Mouse (Mus musculus) urinary bladder, adult 2 months (tissue): ENCODE data around the gene Cdk2ap2. TPM values are rescaled to one million over a fixed set of nuclear protein-coding genes. Genes with fewer than 3 reads are reported as not detected.

Source experiments
- DNase-seq: peaks from one replicate; pipeline ENCODE4 v3.0.0; 2022; ENCODE audit warnings: low spot score
- polyA plus RNA-seq: library from polyadenylated mRNA; depleted of rRNA; stranded (reverse); fragments of >200 nt; gene quantifications from 2 replicates; pipeline ENCODE4 v1.2.3, GENCODE M21; 2012

Gene Cdk2ap2
- polyA plus RNA-seq, 1 experiment, result 89.6 TPM

DNA sequence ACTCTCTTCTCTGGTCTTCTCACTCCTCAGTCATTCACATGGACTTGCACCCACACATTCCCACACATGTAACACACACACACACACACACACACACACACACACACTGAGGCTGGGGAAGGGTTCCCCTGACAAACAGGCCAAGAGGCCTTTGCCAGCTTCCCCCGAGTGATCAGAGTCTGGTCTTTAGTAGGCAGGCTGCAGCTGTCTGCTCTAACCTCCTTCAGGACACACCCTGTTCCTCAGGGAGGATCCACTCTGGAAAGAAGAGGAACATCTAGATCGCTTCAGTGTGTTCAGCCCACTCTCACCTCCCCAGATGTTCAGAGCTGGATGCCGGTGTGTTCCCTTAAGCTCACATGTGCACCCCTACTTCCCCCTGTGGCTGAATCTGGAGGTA is 2.6 kb upstream of the Cdk2ap2 start:
- DNase-seq, result no peak

DNA sequence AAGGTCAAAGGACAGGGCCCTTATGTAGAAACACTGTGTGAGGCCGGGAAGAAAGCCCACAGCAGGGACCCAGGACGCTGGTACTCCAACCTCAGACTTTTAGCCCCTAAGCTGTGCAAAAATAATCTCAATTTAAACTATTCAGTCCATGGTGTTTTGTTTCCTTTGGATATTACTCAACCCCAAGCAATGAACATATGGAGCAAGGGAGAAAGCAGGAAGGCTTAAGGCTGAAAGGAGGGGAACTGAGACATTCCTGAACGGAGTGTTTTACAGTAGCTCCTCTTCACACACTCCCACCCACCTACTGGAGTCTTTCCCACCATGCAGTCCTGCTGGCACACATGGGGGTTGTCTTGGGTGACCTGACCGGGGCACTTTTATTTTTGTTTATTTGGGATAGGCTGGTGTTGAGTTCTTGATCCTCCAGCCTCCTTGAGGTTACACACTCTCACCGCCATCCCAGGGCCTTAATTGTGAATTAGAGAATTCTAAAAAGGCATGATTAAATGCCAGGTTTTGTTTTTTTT is 2.1 kb upstream of the Cdk2ap2 start:
- DNase-seq, result no peak

DNA sequence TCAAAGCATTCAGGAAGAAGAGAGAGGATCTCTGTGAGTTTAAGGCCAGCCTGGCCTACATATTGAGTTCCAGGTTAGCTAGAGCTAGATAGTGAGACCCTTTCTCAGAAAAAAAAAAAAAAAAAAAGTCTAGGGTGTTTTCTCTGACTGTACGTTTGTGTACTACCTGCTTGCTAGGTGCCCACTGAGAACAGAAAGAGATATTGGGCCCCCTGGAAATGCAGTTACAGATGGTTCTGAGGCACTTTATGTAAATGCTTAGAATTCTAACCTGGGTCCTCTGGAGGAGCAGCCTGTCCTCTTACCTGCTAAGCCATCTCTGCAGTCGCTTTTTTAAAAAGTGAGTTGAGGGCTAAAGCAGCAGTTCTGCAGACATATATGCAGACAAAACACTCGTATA is 1.2 kb upstream of the Cdk2ap2 start:
- DNase-seq, result no peak

DNA sequence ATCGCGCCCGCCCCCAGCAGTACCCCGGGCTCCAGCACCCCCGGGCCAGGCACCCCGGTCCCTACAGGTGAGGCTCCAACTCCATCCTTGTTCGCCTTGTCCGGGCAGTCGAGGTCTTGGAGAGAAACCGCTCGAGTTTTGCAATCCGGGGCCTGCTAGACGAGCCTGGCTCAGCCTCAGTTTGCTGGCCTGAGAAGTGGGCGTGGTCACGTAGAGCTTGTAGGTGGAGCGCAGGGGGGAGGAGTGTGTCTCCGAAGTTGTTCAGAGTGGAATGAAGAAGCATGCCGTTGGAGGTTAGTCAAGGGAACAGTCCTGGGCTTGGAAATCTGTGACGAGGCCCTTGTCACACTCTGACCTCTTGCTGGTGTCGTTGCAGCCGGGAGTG is 451 bp downstream of the Cdk2ap2 start:
- DNase-seq, result no peak

DNA sequence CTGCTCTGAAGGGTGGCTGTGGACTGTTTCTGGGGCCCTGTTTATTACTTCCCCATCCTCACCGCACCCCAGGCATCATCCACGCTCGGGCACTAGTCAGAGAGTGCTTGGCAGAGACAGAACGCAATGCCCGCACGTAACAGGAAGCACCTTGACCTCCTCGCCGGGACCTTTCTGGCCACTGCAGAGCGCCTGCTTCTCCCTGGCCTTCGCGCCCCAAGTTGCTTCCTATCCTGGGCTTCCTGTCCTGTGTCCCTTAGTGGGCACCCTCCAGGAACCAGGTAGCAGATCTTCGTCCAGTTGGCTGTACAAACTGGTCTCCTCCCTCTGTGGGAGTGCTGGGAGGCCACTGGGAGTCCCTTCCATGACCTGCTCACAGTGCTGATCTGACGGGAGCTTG is 1.4 kb downstream of the Cdk2ap2 start:
- DNase-seq, result no peak

DNA sequence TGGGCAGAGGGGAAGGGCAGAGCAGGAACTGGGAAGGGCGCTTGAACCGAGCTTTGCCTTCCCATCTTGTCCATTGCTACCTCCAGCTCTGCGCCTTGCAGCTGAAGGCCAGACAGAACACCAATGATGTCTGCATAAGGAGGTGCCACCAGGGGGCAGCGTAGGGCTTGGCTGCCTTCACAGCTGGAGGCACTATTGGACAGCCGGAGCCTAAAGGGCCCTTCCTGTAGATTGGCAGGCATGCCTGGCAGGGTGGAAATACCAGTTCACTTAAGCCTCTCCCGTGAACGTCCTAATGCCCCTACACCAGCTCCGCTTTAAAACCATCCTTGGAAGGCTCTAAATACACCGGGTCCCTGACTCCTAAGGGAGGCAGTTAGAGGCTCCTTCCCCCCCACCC is 2.1 kb downstream of the Cdk2ap2 start:
- peak; percentile 85 for DNase-seq

DNA sequence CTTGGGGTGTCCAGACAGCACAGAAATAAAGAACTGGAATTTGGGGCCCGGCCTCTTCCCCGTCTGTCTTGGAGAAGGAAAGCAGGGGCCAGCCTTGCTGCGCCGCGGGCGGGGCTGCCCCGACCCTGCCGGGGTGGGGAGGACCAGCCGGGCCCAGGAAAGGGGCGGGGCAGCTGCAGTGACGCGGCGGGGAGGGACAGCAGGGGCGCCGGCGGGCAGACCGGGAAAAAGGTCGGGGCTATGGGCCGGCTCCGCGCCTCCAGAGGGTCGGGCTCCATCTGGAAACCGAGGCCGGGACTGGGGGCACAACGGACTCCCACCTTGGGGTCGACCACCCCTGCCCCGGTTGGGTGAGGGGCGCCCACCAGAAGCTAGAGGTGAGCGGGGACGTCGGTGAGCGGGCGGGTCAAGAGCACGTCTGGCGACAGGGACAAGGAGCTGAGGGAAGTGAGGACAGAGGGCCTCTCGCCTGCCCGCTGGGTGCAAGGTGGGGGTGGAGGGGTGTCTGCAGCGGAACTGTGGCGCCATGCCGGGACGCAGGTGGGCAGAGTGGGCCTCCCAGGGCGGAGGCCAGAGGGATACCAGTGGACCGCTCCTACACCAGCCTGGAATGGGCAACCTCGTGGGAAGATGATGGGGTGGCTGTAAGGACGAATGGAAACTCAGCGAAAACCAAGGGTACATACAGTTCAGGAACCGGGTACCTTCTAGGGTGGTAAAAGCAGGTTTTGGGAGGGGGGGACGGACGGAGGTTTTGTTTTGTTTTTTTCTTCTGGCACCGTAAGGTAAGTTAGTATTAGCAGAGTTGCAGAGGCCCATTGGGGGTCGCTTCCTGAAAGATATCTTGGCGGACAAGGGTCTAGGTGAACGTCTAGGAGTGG is 3.1 kb downstream of the Cdk2ap2 start, which contains the start of gene Pitpnm1:
Pitpnm1 (plus strand) TSS at position 162 of the 881 bp plus-strand sequence.
- peak; percentile 75 for DNase-seq

DNA sequence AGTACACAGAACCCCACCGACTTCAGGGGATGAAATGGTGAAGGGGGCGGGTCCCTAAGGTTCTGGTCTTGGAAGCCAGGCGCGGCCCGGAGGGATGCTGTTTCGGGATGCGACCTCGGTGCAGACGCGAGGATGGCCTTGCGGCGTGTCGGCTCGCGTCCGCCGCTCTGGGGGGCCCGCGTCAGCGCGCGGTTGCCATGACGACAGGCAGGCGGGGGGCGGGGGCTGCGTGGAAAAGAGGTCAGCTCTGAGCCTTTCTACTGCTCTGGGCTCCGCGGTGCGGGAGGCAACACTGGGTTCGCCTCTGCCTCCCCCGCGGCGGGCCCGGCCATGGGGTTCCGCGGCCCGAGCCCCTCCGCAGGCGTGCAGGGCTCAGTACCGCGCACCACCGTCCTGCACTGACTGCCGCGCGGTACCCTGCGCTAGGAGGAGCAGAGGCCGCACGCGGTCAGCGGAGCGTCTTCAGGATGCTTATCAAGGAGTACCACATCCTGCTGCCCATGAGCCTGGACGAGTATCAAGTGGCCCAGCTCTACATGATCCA is 3.8 kb downstream of the Cdk2ap2 start:
- no peak for DNase-seq

DNA sequence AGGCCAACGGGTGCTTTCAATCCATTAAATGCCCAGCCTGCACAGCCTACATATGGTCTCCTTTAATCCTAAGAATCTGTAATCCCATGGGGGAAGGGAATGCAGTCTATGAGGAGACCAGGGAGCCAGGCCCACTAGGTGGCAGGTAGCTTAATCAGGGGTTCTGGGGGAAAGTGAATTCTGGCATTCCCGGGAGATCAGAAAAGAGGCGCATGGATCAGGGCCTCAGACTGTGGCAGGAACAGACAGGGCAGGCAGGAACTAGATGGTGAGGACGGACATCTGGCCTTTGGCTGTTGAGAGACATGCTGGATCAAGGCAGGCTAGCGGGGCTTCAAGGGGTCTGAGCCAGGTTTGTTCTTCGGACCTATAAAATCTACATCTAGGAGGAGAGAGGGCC is 4.5 kb downstream of the Cdk2ap2 start:
- DNase-seq, result no peak

DNA sequence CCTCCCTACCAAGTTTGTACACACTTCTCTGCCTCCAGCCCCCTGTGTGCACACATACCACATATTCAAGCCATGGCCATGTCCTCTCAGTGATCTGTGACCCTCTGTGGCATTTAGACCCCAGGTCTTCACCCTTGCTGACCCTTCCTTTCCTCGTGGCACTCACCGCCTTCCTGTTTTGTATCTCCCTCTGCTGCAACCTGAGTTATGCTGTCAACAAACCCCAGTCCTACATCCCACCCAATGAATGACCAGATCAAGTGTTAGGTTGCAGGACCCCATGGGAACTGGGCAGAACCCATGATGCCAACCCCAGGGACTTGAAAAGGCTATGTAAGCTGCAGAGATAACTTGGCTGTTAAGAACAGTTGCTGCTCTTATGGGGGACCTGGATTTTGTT is 5.1 kb downstream of the Cdk2ap2 start:
- DNase-seq, result no peak

DNA sequence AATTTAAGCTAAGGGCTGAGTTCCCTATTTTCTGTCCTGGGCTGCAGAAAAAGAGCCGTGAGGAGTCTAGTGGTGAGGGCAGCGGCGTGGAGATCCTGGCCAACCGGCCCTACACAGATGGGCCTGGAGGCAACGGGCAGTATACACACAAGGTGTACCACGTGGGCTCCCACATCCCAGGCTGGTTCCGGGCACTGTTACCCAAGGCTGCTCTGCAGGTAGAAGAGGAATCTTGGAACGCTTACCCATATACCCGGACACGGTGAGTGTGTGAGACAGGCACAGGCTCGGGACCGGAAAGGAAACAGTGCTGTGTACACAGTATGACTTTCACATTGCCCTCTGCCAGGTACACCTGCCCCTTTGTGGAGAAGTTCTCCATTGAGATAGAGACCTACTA is 5.6 kb downstream of the Cdk2ap2 start:
- DNase-seq, result no peak

DNA sequence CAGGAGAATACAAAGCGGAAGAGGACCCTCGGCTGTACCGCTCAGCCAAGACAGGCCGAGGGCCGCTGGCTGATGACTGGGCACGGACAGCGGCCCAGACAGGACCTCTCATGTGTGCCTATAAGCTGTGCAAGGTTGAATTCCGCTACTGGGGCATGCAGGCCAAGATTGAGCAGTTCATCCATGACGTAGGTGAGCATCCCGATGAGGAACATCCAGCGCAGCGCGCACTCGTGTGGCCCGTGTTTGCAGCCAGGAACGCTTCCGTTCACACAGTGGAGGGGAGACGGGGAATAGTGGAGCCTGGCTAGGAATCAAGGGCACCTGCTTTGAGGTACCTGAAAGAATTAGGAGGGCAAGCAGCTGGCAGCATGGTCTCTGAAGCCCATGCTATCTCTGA is 6.3 kb downstream of the Cdk2ap2 start:
- no peak for DNase-seq

DNA sequence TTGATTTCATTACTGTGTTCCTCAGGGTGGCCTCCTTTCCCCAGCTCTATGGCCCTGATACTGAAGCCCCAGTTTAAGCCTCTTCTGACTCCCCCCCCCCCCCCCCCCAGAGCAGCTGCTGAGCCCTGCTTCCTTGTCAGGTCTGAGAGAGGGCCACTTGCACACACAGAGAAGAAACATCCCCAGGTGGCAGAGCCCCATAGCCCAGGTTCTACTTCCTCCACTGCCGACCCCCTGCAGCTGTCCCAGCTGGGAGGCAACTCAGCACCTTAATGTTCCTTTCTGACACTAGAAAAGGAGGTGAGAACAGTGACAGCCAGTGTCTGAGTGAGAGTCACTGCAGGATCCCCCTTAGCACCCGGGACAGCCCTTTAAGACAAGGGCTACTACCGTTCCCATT is 6.8 kb downstream of the Cdk2ap2 start:
- no peak for DNase-seq

DNA sequence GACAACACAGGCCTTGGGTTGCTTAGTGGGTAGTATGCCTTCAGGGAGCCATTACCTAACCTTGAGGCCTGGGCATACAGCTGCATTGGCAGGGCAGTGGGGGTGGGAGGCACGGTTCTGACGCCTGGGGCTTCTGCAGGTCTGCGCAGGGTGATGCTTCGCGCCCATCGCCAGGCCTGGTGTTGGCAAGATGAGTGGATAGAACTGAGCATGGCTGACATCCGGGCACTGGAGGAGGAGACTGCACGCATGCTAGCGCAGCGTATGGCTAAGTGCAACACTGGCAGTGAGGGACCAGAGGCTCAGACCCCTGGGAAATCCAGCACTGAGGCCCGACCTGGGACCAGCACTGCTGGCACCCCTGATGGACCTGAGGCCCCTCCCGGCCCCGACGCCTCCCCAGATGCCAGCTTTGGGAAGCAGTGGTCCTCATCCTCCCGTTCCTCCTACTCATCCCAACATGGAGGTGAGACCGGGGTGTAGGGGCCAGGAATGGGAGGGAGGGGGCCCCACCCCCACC is 7.8 kb downstream of the Cdk2ap2 start:
- no peak for DNase-seq

DNA sequence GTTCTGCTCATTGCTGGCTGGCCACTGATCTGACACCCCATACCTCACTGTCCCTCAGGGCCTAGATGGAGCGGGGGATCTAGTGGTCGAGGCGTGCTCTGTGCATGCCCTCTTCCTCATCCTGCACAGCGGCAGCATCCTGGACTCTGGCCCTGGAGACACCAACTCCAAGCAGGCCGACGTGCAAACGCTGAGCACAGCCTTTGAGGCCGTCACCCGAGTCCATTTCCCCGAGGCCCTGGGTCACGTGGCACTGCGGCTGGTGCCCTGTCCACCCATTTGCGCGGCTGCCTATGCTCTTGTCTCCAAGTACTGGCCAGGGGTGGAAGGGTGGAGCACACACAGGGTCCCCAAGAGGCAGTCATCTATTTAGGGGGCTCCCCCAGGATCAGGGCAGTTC is 9.7 kb downstream of the Cdk2ap2 start:
- DNase-seq, result no peak

DNA sequence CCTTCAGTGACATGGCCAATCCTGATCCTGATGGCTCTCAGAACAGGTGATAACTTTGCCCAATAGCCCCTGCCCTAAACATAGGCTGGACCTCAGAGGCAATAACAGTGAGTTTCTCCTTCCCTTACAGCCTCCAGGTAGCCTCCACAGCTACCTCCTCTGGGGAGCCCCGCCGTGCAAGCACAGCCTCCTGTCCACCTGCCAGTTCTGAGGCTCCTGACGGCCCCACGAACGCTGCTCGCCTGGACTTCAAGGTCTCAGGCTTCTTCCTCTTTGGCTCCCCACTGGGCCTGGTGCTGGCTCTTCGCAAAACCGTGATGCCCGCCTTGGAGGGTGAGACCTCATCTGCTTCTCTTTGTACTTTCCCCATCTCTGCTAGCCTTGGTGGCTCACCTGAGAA is 11.6 kb downstream of the Cdk2ap2 start:
- no peak for DNase-seq

DNA sequence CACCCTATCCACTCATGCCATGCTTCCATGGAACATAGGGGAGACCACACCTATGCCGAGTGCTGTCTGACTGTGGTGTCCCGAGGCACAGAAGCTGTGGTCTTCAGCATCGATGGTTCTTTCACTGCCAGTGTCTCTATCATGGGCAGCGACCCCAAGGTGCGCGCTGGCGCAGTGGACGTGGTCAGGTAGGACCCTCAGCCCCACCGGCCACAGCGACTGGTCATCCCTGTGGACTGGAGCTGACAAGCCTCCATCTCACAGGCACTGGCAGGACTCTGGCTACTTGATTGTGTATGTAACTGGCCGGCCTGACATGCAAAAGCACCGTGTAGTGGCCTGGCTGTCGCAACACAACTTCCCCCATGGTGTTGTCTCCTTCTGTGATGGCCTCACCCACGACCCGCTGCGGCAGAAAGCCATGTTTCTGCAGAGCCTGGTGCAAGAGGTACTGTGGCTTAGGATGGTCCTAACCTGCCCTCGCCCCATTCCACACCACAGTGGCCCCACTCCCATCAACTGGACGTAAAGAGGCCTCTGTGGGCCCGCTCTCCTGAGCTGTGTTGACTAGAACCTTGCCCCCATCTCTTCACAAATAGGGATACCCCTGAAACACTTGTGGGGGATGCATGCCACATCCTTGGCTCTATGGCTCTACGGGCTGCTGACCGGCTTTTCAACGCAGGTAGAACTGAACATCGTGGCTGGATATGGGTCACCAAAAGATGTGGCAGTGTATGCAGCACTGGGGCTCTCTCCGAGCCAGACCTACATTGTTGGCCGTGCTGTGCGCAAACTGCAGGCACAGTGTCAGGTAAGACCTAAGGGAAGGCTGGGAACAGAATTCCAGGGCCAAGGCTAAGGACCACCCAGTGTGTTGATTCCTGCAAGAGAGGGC is 15.3 kb downstream of the Cdk2ap2 start:
- DNase-seq, result no peak

DNA sequence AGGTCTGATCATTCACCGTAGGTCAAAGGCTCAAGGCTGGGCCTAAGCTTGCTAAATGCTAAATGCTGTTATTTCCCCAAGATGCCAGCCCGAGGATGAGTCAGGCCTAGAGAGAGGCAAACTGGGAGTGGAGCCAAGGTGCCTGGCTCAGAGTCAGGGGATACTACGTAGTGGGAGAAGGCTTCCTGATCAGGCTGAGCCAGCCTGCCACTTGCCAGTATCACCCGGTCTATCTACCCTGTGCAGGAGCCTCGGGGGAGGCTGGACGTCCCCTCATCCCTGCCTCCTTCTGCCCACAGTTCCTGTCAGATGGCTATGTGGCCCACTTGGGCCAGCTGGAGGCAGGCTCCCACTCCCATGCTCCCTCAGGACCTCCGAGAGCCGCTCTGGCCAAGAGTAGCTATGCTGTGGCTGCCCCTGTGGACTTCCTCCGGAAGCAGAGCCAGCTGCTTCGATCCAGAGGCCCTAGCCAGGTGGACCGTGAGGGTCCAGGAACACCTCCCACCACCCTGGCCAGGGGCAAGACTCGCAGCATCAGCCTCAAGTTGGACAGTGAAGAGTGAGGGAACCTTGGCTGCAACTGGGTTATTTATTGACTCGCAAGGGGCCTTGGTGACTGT is 16.3 kb downstream of the Cdk2ap2 start:
- peak; percentile 65 for DNase-seq

DNA sequence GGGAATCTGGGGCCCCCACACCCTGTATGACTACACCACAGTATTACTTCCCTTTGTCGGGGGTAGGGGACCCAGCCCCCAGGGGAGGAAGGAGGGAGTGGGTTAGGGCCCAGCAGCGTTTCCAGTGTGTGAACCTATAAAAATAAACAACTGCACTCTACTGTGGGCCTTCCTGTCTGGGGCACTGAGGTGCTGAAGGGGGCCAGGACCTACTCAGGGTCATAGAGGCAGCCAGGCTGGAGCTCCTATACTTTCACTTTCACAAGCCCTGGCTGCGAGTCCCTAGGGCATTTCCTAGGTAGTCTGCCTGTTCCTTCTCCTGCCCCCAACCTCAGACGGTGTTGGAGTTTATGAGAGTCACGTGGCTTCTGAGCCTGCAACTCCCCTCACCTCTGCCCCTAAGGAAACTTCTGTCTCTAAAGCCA is 16.8 kb downstream of the Cdk2ap2 start:
- DNase-seq, result no peak

DNA sequence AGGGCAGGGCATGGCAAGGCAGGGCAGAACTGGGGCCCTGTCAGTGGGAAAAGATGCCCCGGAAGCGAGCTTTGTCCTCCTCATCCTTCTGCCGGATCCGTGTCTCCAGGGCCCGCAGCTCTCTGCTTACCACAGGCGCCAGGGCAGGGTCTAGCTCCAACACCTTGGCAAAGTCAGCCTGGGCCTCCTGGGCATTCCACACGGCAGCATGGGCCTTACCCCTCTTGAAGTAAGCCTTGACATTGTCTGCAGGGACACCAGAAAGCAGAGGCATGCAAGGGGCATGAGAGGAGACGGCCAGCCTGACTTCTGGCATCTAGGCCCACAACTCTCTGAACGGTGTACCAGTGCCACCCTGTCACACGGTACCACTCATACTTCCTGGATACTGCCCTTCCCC is 17.6 kb downstream of the Cdk2ap2 start:
- DNase-seq, result no peak

DNA sequence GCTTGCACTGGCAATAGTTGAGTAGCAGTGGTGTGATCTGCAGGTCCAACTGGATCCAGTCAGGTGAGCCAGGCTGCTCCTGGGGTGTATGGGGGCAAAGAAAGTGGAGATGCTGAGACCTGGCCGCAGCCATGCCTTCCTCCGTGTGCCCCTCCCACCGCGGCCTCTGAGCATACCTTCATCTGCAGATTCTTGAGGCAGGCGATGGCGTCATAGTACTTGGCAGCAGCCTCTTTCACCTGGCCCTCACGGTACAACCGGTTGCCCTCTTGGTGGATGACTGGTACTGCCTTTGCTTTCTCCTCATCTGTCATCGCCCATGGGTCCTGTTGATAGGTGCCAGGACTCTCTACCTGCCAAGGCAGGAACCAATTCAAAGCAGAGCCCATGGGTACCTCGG is 18.2 kb downstream of the Cdk2ap2 start:
- DNase-seq, result no peak

DNA sequence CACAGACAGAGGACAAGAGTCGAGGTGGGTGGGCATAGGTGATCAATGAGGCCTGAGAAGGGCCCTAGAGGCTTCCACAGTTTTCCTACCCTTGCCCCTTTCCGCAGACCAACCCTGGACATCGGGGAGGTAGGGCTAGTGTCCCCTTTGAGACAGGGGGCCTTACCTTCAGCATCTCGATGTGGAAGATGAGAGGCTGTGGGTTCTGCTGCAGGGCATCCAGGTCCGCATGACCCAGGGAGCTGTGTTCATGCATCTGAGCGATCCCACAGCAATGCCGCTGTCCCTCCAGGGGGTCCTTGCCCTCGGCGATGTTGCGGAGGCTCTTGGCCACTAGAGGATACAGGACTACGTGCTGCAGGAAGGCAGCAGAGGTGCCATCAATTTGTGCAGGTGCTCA is 18.8 kb downstream of the Cdk2ap2 start:
- no peak for DNase-seq
